Mouse (Mus musculus): ENCODE measurements around the gene Unc5a. TPM values are rescaled to one million over a fixed set of nuclear protein-coding genes. Genes with fewer than 3 reads are reported as not detected.

Gene Unc5a
- polyA plus RNA-seq, 1 experiment = 0.05 TPM

- H3ac ChIP-seq (ENCODE audit: control insufficient read depth, insufficient read length) = no peak overlapping the region
- no peak for TF ChIP-seq CEBPB (IDR thresholded peaks at IDR 0.05; ENCODE audit: insufficient read depth, poor library complexity, severe bottlenecking)
- no peak for TF ChIP-seq TCF3 (IDR thresholded peaks at IDR 0.05; ENCODE audit: insufficient read length, low read depth)
- TF ChIP-seq TCF12 (IDR thresholded peaks at IDR 0.05; ENCODE audit: insufficient read depth, poor library complexity, severe bottlenecking) = no peak
- no peak for TF ChIP-seq REST (IDR thresholded peaks at IDR 0.05; ENCODE audit: insufficient read depth, insufficient read length)
- no peak for TF ChIP-seq E2F4 (IDR thresholded peaks at IDR 0.05; ENCODE audit: insufficient read depth)
- no peak for TF ChIP-seq POLR2A (IDR thresholded peaks at IDR 0.05; ENCODE audit: insufficient read length, low read depth)
- no peak for TF ChIP-seq SRF (IDR thresholded peaks at IDR 0.05; ENCODE audit: control insufficient read depth, insufficient read length, low read depth)
- TF ChIP-seq POLR2AphosphoS2 (IDR thresholded peaks at IDR 0.05; ENCODE audit: insufficient read length, low read depth) = no peak
- TF ChIP-seq MYOG (IDR thresholded peaks at IDR 0.05; ENCODE audit: control insufficient read depth in 1 of 3, insufficient read depth in 1 of 3, insufficient read length in 2 of 3, low read depth in 2 of 3) = no peak
- TF ChIP-seq USF1 (IDR thresholded peaks at IDR 0.05; ENCODE audit: low read depth) = no peak
- TF ChIP-seq MAX (IDR thresholded peaks at IDR 0.05; ENCODE audit: low read depth) = no peak
- no peak for TF ChIP-seq MYOD1 (IDR thresholded peaks at IDR 0.05; ENCODE audit: control insufficient read depth in 1 of 3, insufficient read length in 2 of 3, low read depth in 2 of 3)
- H3K27me3 ChIP-seq (ENCODE audit: control insufficient read depth, insufficient read depth, insufficient read length) = peaks cover 27% of the 10 kb centered on the region
- H3K79me2 ChIP-seq (ENCODE audit: control insufficient read depth, insufficient read depth) = no peaks in the 10 kb centered on the region
- no peak overlapping the region for H3K4me3 ChIP-seq
- H3K4me2 ChIP-seq (ENCODE audit: low read depth) = no peak overlapping the region
- no peaks in the 10 kb centered on the region for H3K36me3 ChIP-seq (ENCODE audit: control insufficient read depth, insufficient read depth)
Observed at GRCm38 (mm10) chr13:54944411-54945157, 4.6 kb upstream of the Unc5a start.

- Histone ChIP-seq H3K79me2 (ENCODE audit: control insufficient read depth, insufficient read depth) (no peaks in the 10 kb centered on the region), H3ac (ENCODE audit: control insufficient read depth, insufficient read length) (no peak overlapping the region), H3K36me3 (ENCODE audit: control insufficient read depth, insufficient read depth) (no peaks in the 10 kb centered on the region), H3K27me3 (ENCODE audit: control insufficient read depth, insufficient read depth, insufficient read length) (peaks cover 27% of the 10 kb centered on the region), H3K4me2 (ENCODE audit: low read depth) (no peak overlapping the region), H3K4me3 (no peak overlapping the region)
- TF ChIP-seq MYOD1 (IDR thresholded peaks at IDR 0.05; ENCODE audit: control insufficient read depth in 1 of 3, insufficient read length in 2 of 3, low read depth in 2 of 3) (no peak), MAX (IDR thresholded peaks at IDR 0.05; ENCODE audit: low read depth) (no peak), TCF3 (IDR thresholded peaks at IDR 0.05; ENCODE audit: insufficient read length, low read depth) (no peak), E2F4 (IDR thresholded peaks at IDR 0.05; ENCODE audit: insufficient read depth) (no peak), USF1 (IDR thresholded peaks at IDR 0.05; ENCODE audit: low read depth) (no peak), REST (IDR thresholded peaks at IDR 0.05; ENCODE audit: insufficient read depth, insufficient read length) (peak; percentile 98)
Observed at GRCm38 (mm10) chr13:54945332-54945731, 3.9 kb upstream of the Unc5a start.

GRCm38 (mm10) chr13:54946406-54946805 is 2.8 kb upstream of the Unc5a start:
- Histone ChIP-seq H3K27me3 (ENCODE audit: control insufficient read depth, insufficient read depth, insufficient read length) (peaks cover 35% of the 10 kb centered on the region), H3ac (ENCODE audit: control insufficient read depth, insufficient read length) (no peak overlapping the region), H3K4me2 (ENCODE audit: low read depth) (no peak overlapping the region), H3K79me2 (ENCODE audit: control insufficient read depth, insufficient read depth) (no peaks in the 10 kb centered on the region), H3K4me3 (no peak overlapping the region), H3K36me3 (ENCODE audit: control insufficient read depth, insufficient read depth) (no peaks in the 10 kb centered on the region)
- TF ChIP-seq POLR2AphosphoS2 (IDR thresholded peaks at IDR 0.05; ENCODE audit: insufficient read length, low read depth) (no peak), SRF (IDR thresholded peaks at IDR 0.05; ENCODE audit: control insufficient read depth, insufficient read length, low read depth) (no peak), TCF12 (IDR thresholded peaks at IDR 0.05; ENCODE audit: insufficient read depth, poor library complexity, severe bottlenecking) (no peak), MYOG (IDR thresholded peaks at IDR 0.05; ENCODE audit: control insufficient read depth in 1 of 3, insufficient read depth in 1 of 3, insufficient read length in 2 of 3, low read depth in 2 of 3) (no peak), USF1 (IDR thresholded peaks at IDR 0.05; ENCODE audit: low read depth) (no peak), REST (IDR thresholded peaks at IDR 0.05; ENCODE audit: insufficient read depth, insufficient read length) (no peak), TCF3 (IDR thresholded peaks at IDR 0.05; ENCODE audit: insufficient read length, low read depth) (no peak), MYOD1 (IDR thresholded peaks at IDR 0.05; ENCODE audit: control insufficient read depth in 1 of 3, insufficient read length in 2 of 3, low read depth in 2 of 3) (no peak), POLR2A (IDR thresholded peaks at IDR 0.05; ENCODE audit: insufficient read length, low read depth) (no peak), E2F4 (IDR thresholded peaks at IDR 0.05; ENCODE audit: insufficient read depth) (no peak), MAX (IDR thresholded peaks at IDR 0.05; ENCODE audit: low read depth) (no peak), CEBPB (IDR thresholded peaks at IDR 0.05; ENCODE audit: insufficient read depth, poor library complexity, severe bottlenecking) (no peak)

GRCm38 (mm10) chr13:54949592-54949991 is 381 bp downstream of the Unc5a start:
- Histone ChIP-seq H3K4me3 (no peak overlapping the region), H3K79me2 (ENCODE audit: control insufficient read depth, insufficient read depth) (no peaks in the 10 kb centered on the region)
- TF ChIP-seq MYOD1 (IDR thresholded peaks at IDR 0.05; ENCODE audit: control insufficient read depth in 1 of 3, insufficient read length in 2 of 3, low read depth in 2 of 3) = no peak
- no peak for TF ChIP-seq POLR2AphosphoS2 (IDR thresholded peaks at IDR 0.05; ENCODE audit: insufficient read length, low read depth)
- no peak for TF ChIP-seq POLR2A (IDR thresholded peaks at IDR 0.05; ENCODE audit: insufficient read length, low read depth)
- TF ChIP-seq SRF (IDR thresholded peaks at IDR 0.05; ENCODE audit: control insufficient read depth, insufficient read length, low read depth) = no peak
- TF ChIP-seq MYOG (IDR thresholded peaks at IDR 0.05; ENCODE audit: control insufficient read depth in 1 of 3, insufficient read depth in 1 of 3, insufficient read length in 2 of 3, low read depth in 2 of 3) = no peak
- TF ChIP-seq CEBPB (IDR thresholded peaks at IDR 0.05; ENCODE audit: insufficient read depth, poor library complexity, severe bottlenecking) = no peak
- no peak for TF ChIP-seq E2F4 (IDR thresholded peaks at IDR 0.05; ENCODE audit: insufficient read depth)
- no peak for TF ChIP-seq MAX (IDR thresholded peaks at IDR 0.05; ENCODE audit: low read depth)
- no peak for TF ChIP-seq USF1 (IDR thresholded peaks at IDR 0.05; ENCODE audit: low read depth)
- no peak for TF ChIP-seq TCF3 (IDR thresholded peaks at IDR 0.05; ENCODE audit: insufficient read length, low read depth)
- no peak for TF ChIP-seq REST (IDR thresholded peaks at IDR 0.05; ENCODE audit: insufficient read depth, insufficient read length)
- TF ChIP-seq TCF12 (IDR thresholded peaks at IDR 0.05; ENCODE audit: insufficient read depth, poor library complexity, severe bottlenecking) = no peak

More at GRCm38 (mm10) chr13:54949592-54949991, 381 bp downstream of the Unc5a start:
- Histone ChIP-seq H3K27me3 (ENCODE audit: control insufficient read depth, insufficient read depth, insufficient read length) (peaks cover 65% of the 10 kb centered on the region), H3K36me3 (ENCODE audit: control insufficient read depth, insufficient read depth) (no peaks in the 10 kb centered on the region), H3K4me2 (ENCODE audit: low read depth) (no peak overlapping the region), H3ac (ENCODE audit: control insufficient read depth, insufficient read length) (no peak overlapping the region)

Data from myocyte (in vitro differentiated cells).